Mouse (Mus musculus): ENCODE data around the gene Mmp19.

DNA sequence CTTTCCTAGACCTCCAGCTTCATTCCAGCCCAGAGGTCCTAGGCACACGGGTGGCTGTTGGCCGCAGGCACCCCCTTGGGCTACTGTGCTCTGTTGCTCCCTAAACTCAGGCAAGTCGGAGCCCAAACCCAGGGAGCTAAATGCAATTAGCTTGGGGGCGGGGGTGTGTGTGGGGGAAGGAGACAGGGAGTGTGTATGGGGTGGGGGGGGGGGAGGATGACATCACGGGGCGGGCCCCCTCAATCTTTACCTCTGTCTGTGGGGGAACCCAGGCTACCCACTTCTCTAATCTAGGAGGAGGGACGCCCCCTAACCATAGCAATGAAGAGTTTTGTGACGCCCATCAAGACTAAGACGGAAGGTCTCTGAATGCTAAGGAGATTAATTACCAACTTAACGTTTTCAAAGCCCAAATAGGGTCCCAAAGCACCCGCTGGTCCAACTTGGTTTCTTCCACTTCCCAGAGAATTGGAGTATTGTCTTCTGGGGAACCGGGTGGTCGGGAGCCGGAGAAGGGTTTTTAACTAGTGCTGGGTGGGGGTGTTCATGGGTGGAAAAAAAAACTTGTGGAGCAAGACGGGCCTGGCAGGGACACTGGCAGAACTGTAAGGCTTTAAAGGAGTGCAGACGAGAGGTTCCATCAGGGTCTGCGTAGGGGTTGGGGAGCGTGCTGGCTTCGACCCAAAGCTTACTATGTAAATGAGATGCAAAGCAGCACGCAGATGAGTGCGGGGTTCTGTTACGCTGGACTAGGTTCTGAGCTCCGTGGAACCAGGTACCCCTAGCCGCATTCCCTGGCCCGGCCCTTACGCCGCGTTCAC lies 13.8 kb downstream of the Mmp19 start, which contains the start of gene Tmem198b:
- TF ChIP-seq CTCF (IDR thresholded peaks at IDR 0.05; ENCODE audit: low read depth) (no peak), EP300 (IDR thresholded peaks at IDR 0.05; ENCODE audit: low read depth) (no peak)
